Mouse (Mus musculus) embryonic facial prominence, embryonic 11.5 days (tissue): ENCODE data around the gene Tmcc1. TPM values are rescaled to one million over a fixed set of nuclear protein-coding genes. Genes with fewer than 3 reads are reported as not detected.

Experiments used
- ATAC-seq: fragments of 200-750 bp; cut with Nextera tagmentation; replicated peaks from 2 replicates; pipeline ENCODE4 v1.8.0; 2017; ENCODE audit warnings: low read depth; ENCODE audit not compliant: insufficient number of reproducible peaks, low FRiP score, low TSS enrichment
- DNase-seq: peaks from one replicate; pipeline ENCODE4 v3.0.0-alpha.2; 2015; ENCODE audit warnings: low spot score
- H3K27ac ChIP-seq: fragments of 300-500 bp; sonication (generic); replicated peaks from 2 replicates; pipeline ENCODE4 v1.5.1; 2014; ENCODE audit warnings: mild to moderate bottlenecking, low read depth, low read length, control low read depth
- H3K27me3 ChIP-seq: fragments of 300-500 bp; sonication (generic); 2 replicates; pipeline ENCODE4 v1.6.1; 2014; ENCODE audit warnings: mild to moderate bottlenecking, low read length, moderate library complexity, mixed read lengths; ENCODE audit not compliant: control insufficient read depth, insufficient read depth
- H3K36me3 ChIP-seq: fragments of 300-500 bp; sonication (generic); replicated peaks from 2 replicates; pipeline ENCODE4 v1.6.1; 2014; ENCODE audit warnings: low read depth, mild to moderate bottlenecking, low read length, moderate library complexity, mixed read lengths; ENCODE audit not compliant: control insufficient read depth, insufficient read depth
- H3K4me1 ChIP-seq: fragments of 300-500 bp; sonication (generic); 2 replicates; pipeline ENCODE4 v1.6.1; 2014; ENCODE audit warnings: low read length, mixed read lengths; ENCODE audit not compliant: control insufficient read depth, insufficient read depth
- H3K4me2 ChIP-seq: fragments of 300-500 bp; sonication (generic); 2 replicates; pipeline ENCODE4 v1.6.1; 2014; ENCODE audit warnings: low read depth, mild to moderate bottlenecking, control low read depth, low read length, moderate library complexity
- H3K4me3 ChIP-seq: fragments of 300-500 bp; sonication (generic); 2 replicates; pipeline ENCODE4 v1.5.1; 2014; ENCODE audit warnings: low read depth, low read length, control low read depth
- H3K9ac ChIP-seq: fragments of 300-500 bp; sonication (generic); replicated peaks from 2 replicates; pipeline ENCODE4 v1.6.1; 2014; ENCODE audit warnings: mild to moderate bottlenecking, control low read depth, low read length
- H3K9me3 ChIP-seq: fragments of 300-500 bp; sonication (generic); replicated peaks from 2 replicates; pipeline ENCODE4 v1.6.1; 2016; ENCODE audit warnings: mild to moderate bottlenecking, low read length, inconsistent platforms, mixed read lengths; ENCODE audit not compliant: control insufficient read depth
- WGBS: fragments of 180-500 bp; shearing (Covaris S2); extraction: QIAGEN DNeasy Blood & Tissue Kit; methylation state at CpG from one replicate; pipeline ENCODE4 v1.1.7; 2014; 5-methylcytosine and 5-hydroxymethylcytosine counted together
- polyA plus RNA-seq: library from polyadenylated mRNA; unstranded; fragments of >200 nt; fragmentation: Nextera tagmentation; extraction: Ambion mirVana; gene quantifications from 2 replicates; pipeline ENCODE4 v1.2.1, GENCODE M21; 2014

Gene Tmcc1
- polyA plus RNA-seq, 1 experiment from 2014 or later: 14.1 TPM

GRCm38 (mm10) chr6:116005959-116006288 lies 187.4 kb downstream of the Tmcc1 start:
- no peak overlapping the region for H3K27ac ChIP-seq
- H3K4me1 ChIP-seq: peaks cover 6% of the 10 kb centered on the region; the same call in 1 of the 2 replicates
- DNase-seq (no peak), ATAC-seq (no peak)
- WGBS: 75% methylated on average over 4 of the region's 4 CpGs
- no peak overlapping the region for H3K4me2 ChIP-seq
- H3K4me3 ChIP-seq: no peak overlapping the region
- no peaks in the 10 kb centered on the region for H3K27me3 ChIP-seq
- H3K9me3 ChIP-seq: no peaks in the 10 kb centered on the region
- no peaks in the 10 kb centered on the region for H3K36me3 ChIP-seq
- H3K9ac ChIP-seq: no peak overlapping the region

- H3K27ac ChIP-seq: no peak overlapping the region
- H3K9me3 ChIP-seq: no peaks in the 10 kb centered on the region
- H3K9ac ChIP-seq: no peak overlapping the region
- no peaks in the 10 kb centered on the region for H3K36me3 ChIP-seq
- ATAC-seq (no peak), DNase-seq (no peak)
- no peak overlapping the region for H3K4me3 ChIP-seq
- peaks cover 6% of the 10 kb centered on the region; the same call in 1 of the 2 replicates for H3K4me1 ChIP-seq
- H3K4me2 ChIP-seq: no peak overlapping the region
- 70% methylated on average over 17 of the region's 17 CpGs for WGBS
- no peaks in the 10 kb centered on the region for H3K27me3 ChIP-seq
These were observed 187.9 kb downstream of the Tmcc1 start for GRCm38 (mm10) chr6:116005275-116005958.

- Histone ChIP-seq H3K4me3 (no peak overlapping the region), H3K4me2 (no peak overlapping the region), H3K9ac (no peak overlapping the region), H3K9me3 (no peaks in the 10 kb centered on the region), H3K36me3 (no peaks in the 10 kb centered on the region), H3K27ac (no peak overlapping the region), H3K27me3 (no peaks in the 10 kb centered on the region), H3K4me1 (peaks cover 6% of the 10 kb centered on the region; the same call in 1 of the 2 replicates)
- 87% methylated on average over 6 of the region's 6 CpGs for WGBS
- DNase-seq (no peak), ATAC-seq (no peak)
These were observed 188.6 kb downstream of the Tmcc1 start for GRCm38 (mm10) chr6:116004716-116005115.

- ATAC-seq (no peak), DNase-seq (no peak)
- no peak overlapping the region for H3K4me2 ChIP-seq
- H3K27me3 ChIP-seq: no peaks in the 10 kb centered on the region
- peaks cover 6% of the 10 kb centered on the region; the same call in 1 of the 2 replicates for H3K4me1 ChIP-seq
- H3K36me3 ChIP-seq: no peaks in the 10 kb centered on the region
- H3K4me3 ChIP-seq: no peak overlapping the region
- H3K9me3 ChIP-seq: no peaks in the 10 kb centered on the region
- peak overlapping the region; percentile 20; the same call in 1 of the 2 replicates for H3K27ac ChIP-seq
- 32% methylated on average over 7 of the region's 7 CpGs for WGBS
- peak overlapping the region; percentile 22; the same call in 1 of the 2 replicates for H3K9ac ChIP-seq
These were observed 189.2 kb downstream of the Tmcc1 start for GRCm38 (mm10) chr6:116004069-116004468.

GRCm38 (mm10) chr6:116003516-116003915 lies 189.8 kb downstream of the Tmcc1 start:
- Histone ChIP-seq H3K4me2 (no peak overlapping the region), H3K4me3 (no peak overlapping the region), H3K9me3 (no peaks in the 10 kb centered on the region), H3K27me3 (no peaks in the 10 kb centered on the region), H3K9ac (peak overlapping the region; percentile 22; the same call in 1 of the 2 replicates), H3K27ac (0 out of 2 replicates have a peak overlapping the region, but pooled peaks have one; percentile 20), H3K4me1 (peaks cover 6% of the 10 kb centered on the region), H3K36me3 (no peaks in the 10 kb centered on the region)
- 50% methylated on average over 5 of the region's 5 CpGs for WGBS
- ATAC-seq: no peak
- no peak for DNase-seq

- peaks cover 12% of the 10 kb centered on the region for H3K4me1 ChIP-seq
- DNase-seq (no peak), ATAC-seq (no peak)
- H3K9me3 ChIP-seq: no peaks in the 10 kb centered on the region
- H3K9ac ChIP-seq: no peak overlapping the region
- H3K36me3 ChIP-seq: no peaks in the 10 kb centered on the region
- H3K27me3 ChIP-seq: no peaks in the 10 kb centered on the region
- 67% methylated on average over 12 of the region's 12 CpGs for WGBS
- no peak overlapping the region for H3K27ac ChIP-seq
- H3K4me3 ChIP-seq: no peak overlapping the region
- H3K4me2 ChIP-seq: no peak overlapping the region
These were observed 190.8 kb downstream of the Tmcc1 start for GRCm38 (mm10) chr6:116002311-116003104.

- WGBS: 87% methylated on average over 5 of the region's 5 CpGs
- DNase-seq (no peak), ATAC-seq (no peak)
- Histone ChIP-seq H3K27me3 (no peaks in the 10 kb centered on the region), H3K4me1 (peaks cover 12% of the 10 kb centered on the region), H3K9me3 (no peaks in the 10 kb centered on the region), H3K36me3 (no peaks in the 10 kb centered on the region), H3K4me2 (no peak overlapping the region), H3K9ac (no peak overlapping the region), H3K4me3 (no peak overlapping the region), H3K27ac (no peak overlapping the region)
These were observed 192.4 kb downstream of the Tmcc1 start for GRCm38 (mm10) chr6:116000851-116001250.

GRCm38 (mm10) chr6:115999227-115999626 lies 194.1 kb downstream of the Tmcc1 start:
- no peaks in the 10 kb centered on the region for H3K9me3 ChIP-seq
- H3K27me3 ChIP-seq: peaks cover 2% of the 10 kb centered on the region
- no peak overlapping the region for H3K27ac ChIP-seq
- H3K4me2 ChIP-seq: no peak overlapping the region
- ATAC-seq: no peak
- WGBS: 74% methylated on average over 2 of the region's 2 CpGs
- no peak overlapping the region for H3K9ac ChIP-seq
- no peak for DNase-seq
- no peaks in the 10 kb centered on the region for H3K36me3 ChIP-seq
- no peak overlapping the region for H3K4me3 ChIP-seq
- H3K4me1 ChIP-seq: peaks cover 12% of the 10 kb centered on the region
